Mouse (Mus musculus) kidney, embryonic 16.5 days (tissue): ENCODE measurements around the gene Nprl2. TPM values are rescaled to one million over a fixed set of nuclear protein-coding genes. Genes with fewer than 3 reads are reported as not detected.

ENCODE experiments used
- ATAC-seq: fragments of 200-750 bp; cut with Nextera tagmentation; 2 replicates; pipeline ENCODE4 v1.8.0; 2017; ENCODE audit warnings: moderate TSS enrichment; ENCODE audit not compliant: low FRiP score, low TSS enrichment
- H3K27ac ChIP-seq: fragments of 300-500 bp; sonication (generic); 2 replicates; pipeline ENCODE4 v1.5.1; 2014; ENCODE audit warnings: low read length
- H3K27me3 ChIP-seq: fragments of 300-500 bp; sonication (generic); 2 replicates; pipeline ENCODE4 v1.6.1; 2014; ENCODE audit warnings: low read length, control low read depth, mixed read lengths; ENCODE audit not compliant: insufficient read depth
- H3K36me3 ChIP-seq: fragments of 300-500 bp; sonication (generic); 2 replicates; pipeline ENCODE4 v1.6.1; 2014; ENCODE audit warnings: low read length, control low read depth, mixed read lengths; ENCODE audit not compliant: insufficient read depth
- H3K4me1 ChIP-seq: fragments of 300-500 bp; sonication (generic); 2 replicates; pipeline ENCODE4 v1.6.1; 2014; ENCODE audit warnings: low read length, control low read depth, mixed read lengths; ENCODE audit not compliant: insufficient read depth
- H3K4me2 ChIP-seq: fragments of 300-500 bp; sonication (generic); replicated peaks from 2 replicates; pipeline ENCODE4 v1.6.1; 2014; ENCODE audit warnings: low read depth, low read length
- H3K4me3 ChIP-seq: fragments of 300-500 bp; sonication (generic); 2 replicates; pipeline ENCODE4 v1.5.1; 2014; ENCODE audit warnings: mild to moderate bottlenecking, low read length
- H3K9ac ChIP-seq: fragments of 300-500 bp; sonication (generic); replicated peaks from 2 replicates; pipeline ENCODE4 v1.6.1; 2014; ENCODE audit warnings: low read length
- H3K9me3 ChIP-seq: fragments of 300-500 bp; sonication (generic); 2 replicates; pipeline ENCODE4 v1.6.1; 2016; ENCODE audit warnings: low read length, control low read depth
- WGBS: fragments of 180-500 bp; shearing (Covaris S2); extraction: QIAGEN DNeasy Blood & Tissue Kit; methylation state at CpG from one replicate; pipeline ENCODE4 v1.1.7; 2014; 5-methylcytosine and 5-hydroxymethylcytosine counted together
- polyA plus RNA-seq: library from polyadenylated mRNA; unstranded; fragments of >200 nt; fragmentation: Nextera tagmentation; extraction: Ambion mirVana; gene quantifications from 2 replicates; pipeline ENCODE4 v1.2.1, GENCODE M21; 2015

The Nprl2 gene
- polyA plus RNA-seq, 1 experiment from 2014 or later: 59.0 TPM

DNA sequence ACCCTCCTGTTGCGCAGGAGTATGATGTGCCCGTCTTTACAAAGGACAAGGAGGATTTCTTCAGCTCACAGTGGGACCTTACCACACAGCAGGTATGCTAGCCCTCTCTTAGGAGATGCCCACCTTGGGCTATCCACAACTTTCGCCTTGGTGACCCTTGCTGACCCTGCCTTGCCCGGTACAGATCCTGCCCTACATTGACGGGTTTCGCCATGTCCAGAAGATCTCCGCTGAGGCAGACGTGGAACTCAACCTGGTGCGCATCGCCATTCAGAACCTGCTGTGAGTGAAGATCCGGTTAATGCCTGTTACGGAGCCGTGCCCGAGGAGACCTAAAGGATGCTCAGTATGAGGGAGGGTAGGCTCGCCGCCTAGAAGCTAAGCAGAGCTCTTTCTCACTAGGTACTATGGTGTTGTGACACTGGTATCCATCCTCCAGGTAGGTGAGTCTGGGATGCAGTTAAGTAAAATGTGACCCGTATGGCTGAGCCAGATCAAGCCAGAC is 2.2 kb downstream of the Nprl2 start:
- Histone ChIP-seq H3K4me3 (no peak overlapping the region), H3K4me2 (no peak overlapping the region), H3K27ac (no peak overlapping the region), H3K36me3 (peaks cover 26% of the 10 kb centered on the region), H3K9ac (no peak overlapping the region), H3K4me1 (peaks cover 32% of the 10 kb centered on the region), H3K27me3 (no peaks in the 10 kb centered on the region), H3K9me3 (no peaks in the 10 kb centered on the region)
- ATAC-seq: no peak
- 94% methylated on average over 17 of the region's 17 CpGs for WGBS

DNA sequence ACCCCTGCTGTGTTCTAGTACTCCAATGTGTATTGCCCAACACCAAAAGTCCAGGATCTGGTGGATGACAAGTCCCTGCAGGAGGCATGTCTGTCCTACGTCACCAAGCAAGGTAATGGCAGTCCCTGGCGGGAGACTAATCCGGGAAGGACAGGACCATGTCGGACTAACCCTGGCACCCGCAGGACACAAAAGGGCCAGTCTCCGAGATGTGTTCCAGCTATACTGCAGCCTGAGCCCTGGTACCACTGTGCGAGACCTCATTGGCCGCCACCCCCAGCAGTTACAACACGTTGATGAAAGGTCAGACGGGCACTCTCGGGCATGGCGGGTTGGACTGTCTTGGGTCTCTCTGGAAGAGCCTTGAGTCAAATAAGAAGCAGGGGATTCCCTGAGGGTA is 2.7 kb downstream of the Nprl2 start:
- Histone ChIP-seq H3K4me3 (no peak overlapping the region), H3K27ac (no peak overlapping the region), H3K9ac (no peak overlapping the region), H3K9me3 (no peaks in the 10 kb centered on the region), H3K4me2 (no peak overlapping the region), H3K27me3 (no peaks in the 10 kb centered on the region), H3K4me1 (peaks cover 32% of the 10 kb centered on the region), H3K36me3 (peaks cover 22% of the 10 kb centered on the region; the same call in 1 of the 2 replicates)
- ATAC-seq: no peak
- WGBS: 93% methylated on average over 12 of the region's 12 CpGs

DNA sequence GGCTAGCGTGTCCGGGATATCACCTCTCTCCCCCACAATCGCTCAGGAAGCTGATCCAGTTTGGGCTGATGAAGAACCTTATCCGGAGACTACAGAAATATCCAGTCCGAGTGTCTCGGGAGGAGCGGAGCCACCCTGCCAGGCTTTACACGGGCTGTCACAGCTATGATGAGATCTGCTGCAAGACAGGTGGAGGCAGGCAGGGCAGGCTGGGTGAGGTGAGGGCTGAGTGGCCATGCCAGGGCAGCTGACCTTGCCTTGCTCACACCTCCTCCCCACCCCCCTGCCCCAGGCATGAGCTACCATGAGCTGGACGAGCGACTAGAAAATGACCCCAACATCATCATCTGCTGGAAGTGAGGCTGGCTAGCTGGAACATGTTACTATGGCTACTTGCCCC is 3.2 kb downstream of the Nprl2 start:
- H3K36me3 ChIP-seq: peaks cover 17% of the 10 kb centered on the region; the same call in 1 of the 2 replicates
- H3K27ac ChIP-seq: no peak overlapping the region
- no peak overlapping the region for H3K9ac ChIP-seq
- H3K27me3 ChIP-seq: no peaks in the 10 kb centered on the region
- H3K9me3 ChIP-seq: no peaks in the 10 kb centered on the region
- ATAC-seq: no peak
- H3K4me1 ChIP-seq: peaks cover 33% of the 10 kb centered on the region
- 83% methylated on average over 10 of the region's 10 CpGs for WGBS
- H3K4me2 ChIP-seq: no peak overlapping the region
- no peak overlapping the region for H3K4me3 ChIP-seq

DNA sequence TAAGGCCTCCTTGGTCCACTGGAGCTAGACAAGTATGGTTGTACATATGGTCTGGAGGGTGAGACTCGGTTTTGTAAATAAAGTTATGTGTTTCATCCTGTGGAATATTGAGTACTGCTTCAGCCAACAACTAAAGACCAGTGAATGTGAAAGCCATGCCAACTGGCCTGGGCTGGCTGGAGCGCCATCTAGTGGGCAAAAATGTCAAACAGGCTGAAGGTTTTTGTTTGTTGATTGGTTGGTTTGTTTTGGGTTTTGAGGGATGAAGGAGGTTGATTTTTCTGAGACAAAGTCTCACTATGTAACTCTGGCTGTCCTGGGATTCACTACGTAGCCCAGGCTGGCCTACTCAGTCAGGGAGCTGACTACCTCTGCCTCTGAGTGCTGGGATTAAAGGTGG is 3.6 kb downstream of the Nprl2 start:
- H3K4me1 ChIP-seq: peaks cover 37% of the 10 kb centered on the region
- H3K4me2 ChIP-seq: no peak overlapping the region
- H3K36me3 ChIP-seq: peaks cover 17% of the 10 kb centered on the region; the same call in 1 of the 2 replicates
- H3K27me3 ChIP-seq: no peaks in the 10 kb centered on the region
- 4% methylated on average over 3 of the region's 3 CpGs for WGBS
- H3K9ac ChIP-seq: no peak overlapping the region
- no peak overlapping the region for H3K4me3 ChIP-seq
- H3K9me3 ChIP-seq: no peaks in the 10 kb centered on the region
- ATAC-seq: no peak
- no peak overlapping the region for H3K27ac ChIP-seq

DNA sequence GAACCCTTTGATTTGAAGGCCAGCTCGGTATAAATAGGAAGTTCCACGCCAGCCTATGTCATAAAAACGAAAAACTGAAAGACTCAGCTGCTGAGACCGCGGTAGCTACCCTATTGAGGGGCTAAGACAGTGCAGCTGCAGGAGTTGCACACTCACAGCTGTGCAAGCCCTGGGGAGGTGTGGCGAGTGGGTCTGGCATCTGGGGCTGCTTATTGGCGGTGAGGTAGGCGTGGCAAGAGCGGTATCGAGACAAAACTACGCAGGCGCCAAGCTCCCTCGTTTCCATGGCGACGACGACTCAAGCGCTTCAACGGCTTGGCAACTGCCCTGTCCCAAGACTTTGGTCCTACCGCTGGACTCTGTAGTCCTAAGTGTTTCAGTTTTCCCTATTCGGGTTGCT is 5.0 kb downstream of the Nprl2 start, which contains the start of gene Zmynd10:
Gene Zmynd10 (plus strand): TSS at position 273 of the 400 bp plus-strand sequence.
- WGBS: 1% methylated on average over 20 of the region's 20 CpGs
- peak within 1 kb of the TSS; percentile 51 for H3K4me2 ChIP-seq
- H3K27me3 ChIP-seq: no peaks in the 10 kb centered on the region
- H3K9me3 ChIP-seq: no peaks in the 10 kb centered on the region
- H3K9ac ChIP-seq: peak within 1 kb of the TSS; percentile 48; the same call in 1 of the 2 replicates
- H3K36me3 ChIP-seq: peaks cover 17% of the 10 kb centered on the region; the same call in 1 of the 2 replicates
- H3K27ac ChIP-seq: 0 out of 2 replicates have a peak within 1 kb of the TSS, but pooled peaks have one; percentile 18
- peak within 1 kb of the TSS; percentile 24 for H3K4me3 ChIP-seq
- peak; percentile 55 for ATAC-seq
- H3K4me1 ChIP-seq: peaks cover 42% of the 10 kb centered on the region

DNA sequence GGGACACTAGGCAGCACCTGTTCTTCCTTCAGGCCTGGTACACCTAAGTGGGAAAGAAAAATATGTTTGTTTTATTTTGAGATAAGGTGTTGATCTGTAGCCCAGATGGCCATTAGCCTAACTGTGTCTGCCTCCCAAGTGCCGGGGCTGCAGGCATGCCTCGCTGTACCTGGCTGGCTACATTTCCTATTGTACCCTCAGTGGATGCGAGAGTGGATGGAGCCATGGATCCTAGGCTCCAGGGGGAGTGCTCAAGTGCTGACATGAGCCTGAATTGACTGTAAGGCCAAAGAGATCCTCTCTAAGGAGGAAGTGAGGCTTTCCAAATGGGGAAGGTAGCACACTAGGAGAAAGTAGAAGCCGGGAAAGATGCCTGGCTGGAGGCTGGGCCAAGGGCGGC is 5.9 kb downstream of the Nprl2 start:
- H3K4me1 ChIP-seq: peaks cover 45% of the 10 kb centered on the region
- H3K36me3 ChIP-seq: peaks cover 17% of the 10 kb centered on the region; the same call in 1 of the 2 replicates
- no peaks in the 10 kb centered on the region for H3K9me3 ChIP-seq
- no peak for ATAC-seq
- WGBS: 81% methylated on average over 5 of the region's 5 CpGs
- H3K27me3 ChIP-seq: no peaks in the 10 kb centered on the region
- H3K9ac ChIP-seq: no peak overlapping the region
- H3K27ac ChIP-seq: no peak overlapping the region
- no peak overlapping the region for H3K4me3 ChIP-seq
- no peak overlapping the region for H3K4me2 ChIP-seq

GRCm38 (mm10) chr9:107548820-107549219 is 6.8 kb downstream of the Nprl2 start:
- H3K9ac ChIP-seq: no peak overlapping the region
- no peaks in the 10 kb centered on the region for H3K9me3 ChIP-seq
- ATAC-seq: no peak
- peaks cover 50% of the 10 kb centered on the region for H3K4me1 ChIP-seq
- H3K4me3 ChIP-seq: no peak overlapping the region
- no peak overlapping the region for H3K4me2 ChIP-seq
- WGBS: 86% methylated on average over 10 of the region's 10 CpGs
- no peaks in the 10 kb centered on the region for H3K27me3 ChIP-seq
- H3K27ac ChIP-seq: no peak overlapping the region
- H3K36me3 ChIP-seq: peaks cover 14% of the 10 kb centered on the region; the same call in 1 of the 2 replicates

DNA sequence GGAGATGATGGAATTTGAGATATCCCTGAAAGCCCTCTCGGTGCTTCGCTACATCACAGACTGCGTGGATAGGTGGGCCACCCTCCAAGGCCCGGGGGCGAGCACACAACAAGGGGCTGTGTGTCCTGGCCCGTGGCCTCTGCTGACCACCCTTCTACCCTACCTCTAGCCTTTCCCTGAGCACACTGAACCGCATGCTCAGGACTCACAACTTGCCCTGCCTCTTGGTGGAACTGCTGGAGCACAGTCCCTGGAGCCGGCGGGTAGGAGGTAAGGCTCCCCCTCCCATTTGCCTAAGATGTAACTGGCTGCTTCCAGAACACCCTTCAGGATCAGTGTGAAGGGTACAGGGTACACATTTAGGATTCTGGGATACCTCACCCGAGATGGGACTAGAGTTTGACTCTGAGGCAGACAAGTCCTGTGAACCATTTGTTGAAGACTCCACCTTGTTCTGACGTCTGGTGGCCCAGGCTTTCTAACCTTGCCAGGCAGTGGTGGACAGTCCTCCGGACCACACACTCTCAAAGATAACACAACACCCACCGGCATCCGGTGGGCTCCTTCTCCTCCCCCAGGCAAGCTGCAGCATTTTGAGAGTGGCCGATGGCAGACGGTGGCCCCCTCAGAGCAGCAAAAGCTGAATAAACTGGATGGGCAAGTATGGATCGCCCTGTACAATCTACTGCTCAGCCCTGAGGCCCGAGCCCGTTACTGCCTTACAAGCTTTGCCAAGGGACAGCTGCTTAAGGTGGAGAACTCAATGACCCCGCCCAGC is 7.5 kb downstream of the Nprl2 start:
- H3K4me1 ChIP-seq: peaks cover 53% of the 10 kb centered on the region
- 80% methylated on average over 20 of the region's 20 CpGs for WGBS
- no peak overlapping the region for H3K9ac ChIP-seq
- H3K4me3 ChIP-seq: no peak overlapping the region
- no peak for ATAC-seq
- H3K36me3 ChIP-seq: peaks cover 7% of the 10 kb centered on the region; the same call in 1 of the 2 replicates
- no peaks in the 10 kb centered on the region for H3K9me3 ChIP-seq
- no peak overlapping the region for H3K27ac ChIP-seq
- no peaks in the 10 kb centered on the region for H3K27me3 ChIP-seq
- no peak overlapping the region for H3K4me2 ChIP-seq

DNA sequence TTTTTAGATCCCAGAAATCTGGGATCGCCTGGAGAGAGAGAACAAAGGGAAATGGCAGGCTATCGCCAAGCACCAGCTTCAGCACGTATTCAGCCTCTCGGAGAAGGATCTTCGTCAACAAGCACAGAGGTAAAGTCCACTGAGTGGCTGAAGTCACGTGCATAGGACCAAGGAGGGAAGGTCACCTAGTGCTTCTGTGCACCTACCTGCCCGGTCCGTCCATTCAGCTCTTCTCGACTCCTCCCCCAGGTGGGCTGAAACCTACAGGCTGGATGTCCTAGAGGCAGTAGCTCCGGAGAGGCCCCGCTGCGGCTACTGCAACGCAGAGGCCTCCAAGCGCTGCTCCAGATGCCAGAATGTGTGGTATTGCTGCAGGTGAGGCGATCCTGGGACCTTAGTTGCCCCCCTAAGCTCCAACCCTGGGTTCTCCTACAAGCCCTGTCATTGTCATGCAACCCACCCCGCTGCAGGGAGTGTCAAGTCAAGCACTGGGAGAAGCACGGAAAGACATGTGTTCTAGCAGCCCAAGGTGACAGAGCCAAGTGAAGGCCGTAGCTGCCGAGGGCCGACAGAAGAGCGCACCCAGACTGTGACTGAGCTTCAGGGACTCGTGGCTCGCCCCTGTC is 8.6 kb downstream of the Nprl2 start:
- Histone ChIP-seq H3K4me1 (peaks cover 54% of the 10 kb centered on the region), H3K27ac (peak overlapping the region; percentile 47), H3K36me3 (no peaks in the 10 kb centered on the region), H3K9me3 (no peaks in the 10 kb centered on the region), H3K9ac (peak overlapping the region; percentile 87), H3K4me3 (peak overlapping the region; percentile 62), H3K4me2 (peak overlapping the region; percentile 95), H3K27me3 (no peaks in the 10 kb centered on the region)
- no peak for ATAC-seq
- 37% methylated on average over 23 of the region's 23 CpGs for WGBS
